Mouse (Mus musculus): ENCODE data around the gene Slc12a9. TPM values are rescaled to one million over a fixed set of nuclear protein-coding genes. Genes with fewer than 3 reads are reported as not detected.
A peak's percentile ranks its signal among the peaks of the same experiment; 100 is the strongest.

Slc12a9 gene
- polyA plus RNA-seq, 1 experiment from 2014 or later, result 7.5 TPM

GRCm38 (mm10) chr5:137342407-137343012, 9.1 kb upstream of the Slc12a9 start:
- no peaks in the 10 kb centered on the region for H3K27me3 ChIP-seq (ENCODE audit: control insufficient read depth, insufficient read depth, low read length)

GRCm38 (mm10) chr5:137340222-137340621, 6.8 kb upstream of the Slc12a9 start:
- Histone ChIP-seq H3K27me3 (ENCODE audit: control insufficient read depth, insufficient read depth, low read length) (no peaks in the 10 kb centered on the region), H3K27ac (ENCODE audit: low read depth, low read length) (no peak overlapping the region), H3K4me1 (replicated peaks; ENCODE audit: control insufficient read depth, insufficient read depth, low read length) (peaks cover 6% of the 10 kb centered on the region), H3K4me2 (replicated peaks; ENCODE audit: low read depth, low read length) (no peak overlapping the region), H3K36me3 (ENCODE audit: control insufficient read depth, insufficient read depth, low read length) (no peaks in the 10 kb centered on the region), H3K4me3 (ENCODE audit: low read depth, low read length) (no peak overlapping the region), H3K9me3 (ENCODE audit: control insufficient read depth, low read length) (no peaks in the 10 kb centered on the region), H3K9ac (ENCODE audit: low read depth, low read length) (no peak overlapping the region)
- ATAC-seq (ENCODE audit: low FRiP score) (no peak), DNase-seq (ENCODE audit: low spot score) (no peak)
- 72% methylated on average over 6 of the region's 6 CpGs for WGBS

More at GRCm38 (mm10) chr5:137342407-137343012, 9.1 kb upstream of the Slc12a9 start:
- Histone ChIP-seq H3K9ac (ENCODE audit: low read depth, low read length) (no peak overlapping the region), H3K9me3 (ENCODE audit: control insufficient read depth, low read length) (no peaks in the 10 kb centered on the region), H3K36me3 (ENCODE audit: control insufficient read depth, insufficient read depth, low read length) (no peaks in the 10 kb centered on the region), H3K4me1 (replicated peaks; ENCODE audit: control insufficient read depth, insufficient read depth, low read length) (peaks cover 6% of the 10 kb centered on the region), H3K27ac (ENCODE audit: low read depth, low read length) (no peak overlapping the region), H3K4me2 (replicated peaks; ENCODE audit: low read depth, low read length) (no peak overlapping the region), H3K4me3 (ENCODE audit: low read depth, low read length) (no peak overlapping the region)
- DNase-seq (ENCODE audit: low spot score) (no peak), ATAC-seq (ENCODE audit: low FRiP score) (no peak)
- 80% methylated on average over 7 of the region's 7 CpGs for WGBS

GRCm38 (mm10) chr5:137339290-137339979, 6.0 kb upstream of the Slc12a9 start:
- ATAC-seq (ENCODE audit: low FRiP score) (peak; percentile 48), DNase-seq (ENCODE audit: low spot score) (peak; percentile 43)
- H3K27me3 ChIP-seq (ENCODE audit: control insufficient read depth, insufficient read depth, low read length), result no peaks in the 10 kb centered on the region
- H3K9ac ChIP-seq (ENCODE audit: low read depth, low read length), result peak overlapping the region; percentile 64
- H3K4me1 ChIP-seq (replicated peaks; ENCODE audit: control insufficient read depth, insufficient read depth, low read length), result peaks cover 6% of the 10 kb centered on the region
- H3K27ac ChIP-seq (ENCODE audit: low read depth, low read length), result peak overlapping the region; percentile 76
- no peaks in the 10 kb centered on the region for H3K9me3 ChIP-seq (ENCODE audit: control insufficient read depth, low read length)
- peak overlapping the region; percentile 36 for H3K4me3 ChIP-seq (ENCODE audit: low read depth, low read length)
- no peaks in the 10 kb centered on the region for H3K36me3 ChIP-seq (ENCODE audit: control insufficient read depth, insufficient read depth, low read length)
- 11% methylated on average over 22 of the region's 22 CpGs for WGBS
- peak overlapping the region; percentile 77 for H3K4me2 ChIP-seq (replicated peaks; ENCODE audit: low read depth, low read length)

GRCm38 (mm10) chr5:137338663-137339289, 5.4 kb upstream of the Slc12a9 start:
- Histone ChIP-seq H3K27ac (ENCODE audit: low read depth, low read length) (peak overlapping the region; percentile 76), H3K9me3 (ENCODE audit: control insufficient read depth, low read length) (no peaks in the 10 kb centered on the region), H3K4me2 (replicated peaks; ENCODE audit: low read depth, low read length) (peak overlapping the region; percentile 77), H3K36me3 (ENCODE audit: control insufficient read depth, insufficient read depth, low read length) (no peaks in the 10 kb centered on the region), H3K27me3 (ENCODE audit: control insufficient read depth, insufficient read depth, low read length) (no peaks in the 10 kb centered on the region), H3K4me1 (replicated peaks; ENCODE audit: control insufficient read depth, insufficient read depth, low read length) (peaks cover 6% of the 10 kb centered on the region), H3K9ac (ENCODE audit: low read depth, low read length) (peak overlapping the region; percentile 64), H3K4me3 (ENCODE audit: low read depth, low read length) (peak overlapping the region; percentile 36)
- DNase-seq (ENCODE audit: low spot score) (peak; percentile 60), ATAC-seq (ENCODE audit: low FRiP score) (peak; percentile 43; the same call in 1 of the 2 replicates)
- 5% methylated on average over 11 of the region's 11 CpGs for WGBS

- H3K9me3 ChIP-seq (ENCODE audit: control insufficient read depth, low read length), result no peaks in the 10 kb centered on the region
- under 1% methylated on average over 19 of the region's 19 CpGs for WGBS
- peak overlapping the region; percentile 76 for H3K27ac ChIP-seq (ENCODE audit: low read depth, low read length)
Measured at GRCm38 (mm10) chr5:137338256-137338655, 4.9 kb upstream of the Slc12a9 start.

GRCm38 (mm10) chr5:137337190-137337589, 3.8 kb upstream of the Slc12a9 start:
- H3K9me3 ChIP-seq (ENCODE audit: control insufficient read depth, low read length), result no peaks in the 10 kb centered on the region
- no peak for ATAC-seq (ENCODE audit: low FRiP score)
- H3K36me3 ChIP-seq (ENCODE audit: control insufficient read depth, insufficient read depth, low read length), result no peaks in the 10 kb centered on the region
- DNase-seq (ENCODE audit: low spot score), result no peak
- H3K27me3 ChIP-seq (ENCODE audit: control insufficient read depth, insufficient read depth, low read length), result no peaks in the 10 kb centered on the region
- peaks cover 6% of the 10 kb centered on the region for H3K4me1 ChIP-seq (replicated peaks; ENCODE audit: control insufficient read depth, insufficient read depth, low read length)
- WGBS, result 60% methylated on average over 8 of the region's 8 CpGs
- H3K27ac ChIP-seq (ENCODE audit: low read depth, low read length), result no peak overlapping the region
- H3K4me3 ChIP-seq (ENCODE audit: low read depth, low read length), result no peak overlapping the region
- no peak overlapping the region for H3K4me2 ChIP-seq (replicated peaks; ENCODE audit: low read depth, low read length)
- H3K9ac ChIP-seq (ENCODE audit: low read depth, low read length), result no peak overlapping the region

More at GRCm38 (mm10) chr5:137338256-137338655, 4.9 kb upstream of the Slc12a9 start:
- Histone ChIP-seq H3K27me3 (ENCODE audit: control insufficient read depth, insufficient read depth, low read length) (no peaks in the 10 kb centered on the region), H3K36me3 (ENCODE audit: control insufficient read depth, insufficient read depth, low read length) (no peaks in the 10 kb centered on the region), H3K9ac (ENCODE audit: low read depth, low read length) (peak overlapping the region; percentile 64), H3K4me3 (ENCODE audit: low read depth, low read length) (peak overlapping the region; percentile 36), H3K4me1 (replicated peaks; ENCODE audit: control insufficient read depth, insufficient read depth, low read length) (peaks cover 6% of the 10 kb centered on the region), H3K4me2 (replicated peaks; ENCODE audit: low read depth, low read length) (peak overlapping the region; percentile 77)
- DNase-seq (ENCODE audit: low spot score) (peak; percentile 88), ATAC-seq (ENCODE audit: low FRiP score) (peak; percentile 81)

- no peak for ATAC-seq (ENCODE audit: low FRiP score)
- H3K36me3 ChIP-seq (ENCODE audit: control insufficient read depth, insufficient read depth, low read length), result no peaks in the 10 kb centered on the region
- H3K9me3 ChIP-seq (ENCODE audit: control insufficient read depth, low read length), result no peaks in the 10 kb centered on the region
- H3K9ac ChIP-seq (ENCODE audit: low read depth, low read length), result no peak overlapping the region
- no peaks in the 10 kb centered on the region for H3K27me3 ChIP-seq (ENCODE audit: control insufficient read depth, insufficient read depth, low read length)
- no peak overlapping the region for H3K4me3 ChIP-seq (ENCODE audit: low read depth, low read length)
- no peak for DNase-seq (ENCODE audit: low spot score)
- peaks cover 6% of the 10 kb centered on the region for H3K4me1 ChIP-seq (replicated peaks; ENCODE audit: control insufficient read depth, insufficient read depth, low read length)
- no peak overlapping the region for H3K4me2 ChIP-seq (replicated peaks; ENCODE audit: low read depth, low read length)
- WGBS, result 67% methylated on average over 6 of the region's 6 CpGs
- no peak overlapping the region for H3K27ac ChIP-seq (ENCODE audit: low read depth, low read length)
Measured at GRCm38 (mm10) chr5:137335066-137335465, 1.7 kb upstream of the Slc12a9 start.

GRCm38 (mm10) chr5:137334317-137334716, 920 bp upstream of the Slc12a9 start:
- H3K4me2 ChIP-seq (replicated peaks; ENCODE audit: low read depth, low read length), result 0 out of 2 replicates have a peak overlapping the region, but pooled peaks have one; percentile 93
- H3K4me3 ChIP-seq (ENCODE audit: low read depth, low read length), result no peak overlapping the region
- H3K36me3 ChIP-seq (ENCODE audit: control insufficient read depth, insufficient read depth, low read length), result no peaks in the 10 kb centered on the region
- no peaks in the 10 kb centered on the region for H3K27me3 ChIP-seq (ENCODE audit: control insufficient read depth, insufficient read depth, low read length)
- H3K9me3 ChIP-seq (ENCODE audit: control insufficient read depth, low read length), result no peaks in the 10 kb centered on the region
- H3K4me1 ChIP-seq (replicated peaks; ENCODE audit: control insufficient read depth, insufficient read depth, low read length), result peaks cover 5% of the 10 kb centered on the region
- ATAC-seq (ENCODE audit: low FRiP score) (no peak), DNase-seq (ENCODE audit: low spot score) (no peak)
- 58% methylated on average over 10 of the region's 10 CpGs for WGBS
- H3K27ac ChIP-seq (ENCODE audit: low read depth, low read length), result no peak overlapping the region
- no peak overlapping the region for H3K9ac ChIP-seq (ENCODE audit: low read depth, low read length)

All from hindbrain, embryonic 11.5 days (tissue).